ENCODE assay signal across 8 mouse cellular contexts in genomic region chr1:87828185-87828584, GRCm38 (mm10). TPM values are rescaled to one million over a fixed set of nuclear protein-coding genes. Genes with fewer than 3 reads are reported as not detected.
DNase-seq lines count a peak whose midpoint lies in the region; ATAC-seq and TF ChIP-seq lines count a peak whose summit lies in the region.

No protein-coding gene starts in this region.

- no peaks in the 10 kb centered on the region for H3K36me3 ChIP-seq in macrophage (ENCODE audit: inconsistent target)
- H3K36me3 ChIP-seq in midbrain, postnatal 0 days (ENCODE audit: insufficient read depth, low read length) = no peaks in the 10 kb centered on the region

- H3K4me1 ChIP-seq in midbrain, postnatal 0 days (ENCODE audit: insufficient read depth, low read length) = no peaks in the 10 kb centered on the region

- peak overlapping the region; percentile 95 for H3K27ac ChIP-seq in macrophage
- no peak overlapping the region for H3K27ac ChIP-seq in midbrain, postnatal 0 days (ENCODE audit: low read depth, low read length)

- H3K27me3 ChIP-seq in midbrain, postnatal 0 days (ENCODE audit: insufficient read depth, low read length) = no peaks in the 10 kb centered on the region

- no peak for TF ChIP-seq CTCF in midbrain, postnatal 0 days (IDR thresholded peaks at IDR 0.05)

- peak; percentile 89 for ATAC-seq in common myeloid progenitor, adult 5-6 weeks (replicated peaks; ENCODE audit: low read depth, poor library complexity, severe bottlenecking)
- ATAC-seq in midbrain, postnatal 0 days (ENCODE audit: low FRiP score) = no peak

- 3% methylated on average over 9 of the region's 9 CpGs for WGBS in macrophage (ENCODE audit: missing documents)
- WGBS in midbrain, postnatal 0 days = 75% methylated on average over 9 of the region's 9 CpGs

- no peak overlapping the region for H3K4me2 ChIP-seq in midbrain, postnatal 0 days (ENCODE audit: low read depth, low read length, poor library complexity, severe bottlenecking)

- no peaks in the 10 kb centered on the region for H3K9me3 ChIP-seq in midbrain, postnatal 0 days (ENCODE audit: low read length)

- H3K4me3 ChIP-seq in macrophage (ENCODE audit: inconsistent target) = no peak overlapping the region
- no peak overlapping the region for H3K4me3 ChIP-seq in midbrain, postnatal 0 days (ENCODE audit: low read depth, low read length)

- no peaks in the 10 kb centered on the region for H3K79me2 ChIP-seq in macrophage (ENCODE audit: inconsistent target)

- H3K9ac ChIP-seq in midbrain, postnatal 0 days (replicated peaks; ENCODE audit: low read length, poor library complexity, severe bottlenecking) = no peak overlapping the region

- peak; percentile 90 for DNase-seq in layer of hippocampus, adult 9-11 months
- DNase-seq in layer of hippocampus, adult 9-10 months (ENCODE audit: low spot score) = no peak
- peak; percentile 83 for DNase-seq in thymus, postnatal 25 days
- DNase-seq in MN1 (ENCODE audit: low spot score) = no peak
- DNase-seq in cerebellum, adult 9-10 months = no peak
- no peak for DNase-seq in midbrain, postnatal 0 days (ENCODE audit: low spot score)

RNA-seq across cellular contexts. Expression of gene Sag, which starts 24.7 kb away (rescaled TPM):
- total RNA-seq in common myeloid progenitor, adult 5-6 weeks (2017) = 0.59 and 0.78 TPM in 2 replicates
- total RNA-seq in macrophage (2018; cell fraction: chromatin; rRNA removed) = 10 to 100 TPM in 16 of 26 experiments, 1 to 10 TPM in 9, under 1 TPM in 1; 0.96 to 24.1 (median 11.8) TPM
- under 1 TPM; 0.11 to 0.80 (median 0.37) TPM for total RNA-seq in macrophage (2018; cell fraction: cytosol; rRNA removed)
- total RNA-seq in macrophage (2018; cell fraction: nucleus; rRNA removed) = 10 to 100 TPM in 1 of 26 experiments, 1 to 10 TPM in 24, under 1 TPM in 1; 0.35 to 12.0 (median 4.4) TPM
- 0.50 to 0.83 TPM (median 0.62 TPM) in 3 replicates for polyA plus RNA-seq in macrophage (2018)
- not detected in 2 replicates for total RNA-seq in midbrain, postnatal 0 days (2014; rRNA removed)
- 1.2 and 1.9 TPM in 2 replicates for polyA plus RNA-seq in midbrain, postnatal 0 days (2015; fragmentation: Nextera tagmentation; extraction: Ambion mirVana)

RNA-seq across cellular contexts. Expression of gene Dgkd, which starts 24.9 kb away (rescaled TPM):
- total RNA-seq in common myeloid progenitor, adult 5-6 weeks (2017) = 29.2 and 39.9 TPM in 2 replicates
- 100 to 1,000 TPM in 20 of 26 experiments, 10 to 100 TPM in 6; 34.5 to 425 (median 135) TPM for total RNA-seq in macrophage (2018; cell fraction: chromatin; rRNA removed)
- total RNA-seq in macrophage (2018; cell fraction: cytosol; rRNA removed) = 10 to 100 TPM; 22.3 to 84.2 (median 40.3) TPM
- total RNA-seq in macrophage (2018; cell fraction: nucleus; rRNA removed) = 100 to 1,000 TPM in 9 of 26 experiments, 10 to 100 TPM in 17; 36.1 to 233 (median 76.6) TPM
- 33.2 to 62.9 TPM (median 58.3 TPM) in 3 replicates for polyA plus RNA-seq in macrophage (2018)
- 75.1 and 77.5 TPM in 2 replicates for total RNA-seq in midbrain, postnatal 0 days (2014; rRNA removed)
- 36.6 and 38.2 TPM in 2 replicates for polyA plus RNA-seq in midbrain, postnatal 0 days (2015; fragmentation: Nextera tagmentation; extraction: Ambion mirVana)

Comparison
In these comparisons a context has a peak if more than half of its experiments do, and no peak if none do; other contexts are left out.
1. DNase-seq: peak in layer of hippocampus, adult 9-11 months (single experiment) and thymus, postnatal 25 days (single experiment); none in layer of hippocampus, adult 9-10 months (single experiment), MN1 (single experiment), cerebellum, adult 9-10 months (single experiment) and midbrain, postnatal 0 days (single experiment).